Mouse (Mus musculus): Measurements from ENCODE around the gene Ppm1m.
A peak's percentile ranks its signal among the peaks of the same experiment; 100 is the strongest.

Gene Ppm1m

DNA sequence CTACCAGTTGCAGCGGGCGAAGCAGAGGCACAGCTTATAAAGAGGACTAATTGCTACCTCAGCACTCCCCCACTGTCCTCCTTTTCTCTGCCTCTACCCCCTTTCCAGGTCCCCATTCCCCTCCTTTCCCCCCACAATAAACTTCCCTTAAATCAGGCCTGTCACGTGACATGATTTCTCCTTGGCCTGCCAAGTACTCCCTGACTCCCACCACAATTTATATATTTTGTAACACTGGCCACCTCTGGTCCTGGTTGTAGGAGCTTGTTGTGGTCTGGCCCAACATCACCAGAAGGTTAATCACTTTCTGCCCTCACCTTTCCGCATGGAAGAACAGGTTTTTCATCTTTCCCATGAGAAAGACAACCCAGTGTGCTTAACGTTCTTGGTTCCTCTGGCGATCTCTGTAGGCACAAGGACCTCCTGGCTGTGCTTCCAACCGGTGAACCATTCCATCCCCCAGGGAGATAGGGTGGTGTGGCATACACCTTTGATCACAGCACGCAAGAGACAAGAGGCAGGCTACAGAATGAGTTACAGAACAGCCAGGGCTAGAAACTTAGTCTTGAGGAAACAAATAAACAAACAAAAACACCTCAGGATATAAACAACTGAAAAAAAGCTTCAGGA lies 21.5 kb upstream of the Ppm1m start:
- no peak for DNase-seq (ENCODE audit: low read depth in 2 of 2, low spot score in 2 of 2)

- DNase-seq (ENCODE audit: low read depth in 2 of 2, low spot score in 2 of 2) = no peak
Measured at GRCm38 (mm10) chr9:106216971-106217370, 17.4 kb upstream of the Ppm1m start.

DNA sequence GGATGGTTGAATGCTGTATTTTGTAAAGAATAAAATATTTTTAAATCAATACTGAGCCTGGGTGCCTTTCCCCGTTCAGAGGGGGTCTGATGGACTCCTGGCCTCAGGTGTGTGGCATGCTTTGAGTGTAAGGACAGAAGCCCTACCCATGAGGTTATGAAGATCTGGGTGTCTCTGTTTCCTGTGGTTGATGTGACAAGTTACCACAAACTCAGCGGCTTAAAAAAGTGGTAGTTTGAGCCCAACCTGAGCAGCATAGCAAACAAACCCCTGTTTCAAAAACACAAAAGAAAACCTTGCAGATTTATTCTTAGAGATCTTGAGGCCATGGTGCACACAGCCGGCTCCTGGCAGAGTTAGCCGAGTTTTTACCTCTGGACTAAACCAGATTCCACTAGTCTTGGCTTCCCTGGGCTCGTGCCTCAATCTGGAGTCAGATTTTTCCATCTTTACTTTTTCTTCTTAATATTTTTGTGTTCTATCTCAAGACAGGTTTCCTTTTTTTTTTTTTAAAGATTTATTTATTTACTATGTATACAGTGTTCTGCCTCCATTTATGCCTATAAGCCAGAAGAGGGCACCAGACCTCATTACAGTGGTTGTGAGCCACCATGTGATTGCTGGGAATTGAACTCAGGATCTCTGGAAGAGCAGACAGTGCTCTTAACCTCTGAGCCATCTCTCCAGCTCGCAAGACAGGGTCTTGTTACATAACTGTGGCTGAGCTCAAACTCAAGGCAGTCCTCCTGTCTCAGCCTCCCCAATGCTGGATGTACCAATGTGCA lies 16.0 kb upstream of the Ppm1m start:
- DNase-seq (ENCODE audit: low read depth in 2 of 2, low spot score in 2 of 2) = peak in 1 of 2 experiments; percentile 46

GRCm38 (mm10) chr9:106212594-106212981 lies 13.0 kb upstream of the Ppm1m start:
- DNase-seq (ENCODE audit: low read depth in 2 of 2, low spot score in 2 of 2) = no peak

DNA sequence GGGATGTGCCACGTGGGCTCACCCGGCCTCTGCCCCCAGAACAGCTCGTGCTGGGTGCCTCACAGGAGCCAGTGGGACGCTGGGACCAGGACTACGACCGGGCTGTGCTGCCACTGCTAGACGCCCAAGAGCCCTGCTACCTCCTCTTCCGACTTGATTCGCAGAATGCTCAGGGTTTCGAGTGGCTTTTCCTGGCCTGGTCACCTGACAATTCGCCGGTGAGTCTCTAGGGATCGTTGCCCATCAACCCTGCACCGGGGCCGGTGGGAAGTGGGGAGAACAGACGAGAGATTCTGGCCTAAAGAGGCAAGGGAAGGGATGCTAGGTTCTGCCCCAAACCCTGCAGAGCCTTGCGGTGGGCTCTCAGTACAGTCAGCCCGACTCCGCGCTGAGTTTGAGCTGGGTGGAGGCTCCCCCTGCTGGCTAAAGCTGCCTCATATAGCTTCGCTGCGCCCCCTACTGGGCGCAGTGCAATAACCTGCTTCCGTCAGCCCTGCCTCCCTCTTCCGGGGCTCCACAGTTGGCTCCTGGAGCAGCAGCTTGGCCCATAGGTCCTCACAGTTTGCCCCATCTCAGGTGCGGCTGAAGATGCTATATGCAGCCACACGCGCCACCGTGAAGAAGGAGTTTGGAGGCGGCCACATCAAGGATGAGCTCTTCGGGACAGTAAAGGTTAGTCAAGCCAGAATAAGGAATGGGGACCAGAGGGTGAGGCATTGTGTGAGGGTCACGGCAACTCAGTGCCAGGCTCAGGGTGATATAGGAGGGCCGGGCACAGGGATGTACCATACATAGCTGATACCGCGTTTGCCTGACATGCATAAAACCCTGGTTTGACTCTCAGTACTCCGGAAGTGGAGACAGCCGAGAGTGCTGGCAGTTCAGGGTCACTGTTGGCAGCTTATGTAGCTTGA lies 12.4 kb upstream of the Ppm1m start:
- peak; percentile 85 to 90 for DNase-seq (ENCODE audit: low read depth in 2 of 2, low spot score in 2 of 2)

DNA sequence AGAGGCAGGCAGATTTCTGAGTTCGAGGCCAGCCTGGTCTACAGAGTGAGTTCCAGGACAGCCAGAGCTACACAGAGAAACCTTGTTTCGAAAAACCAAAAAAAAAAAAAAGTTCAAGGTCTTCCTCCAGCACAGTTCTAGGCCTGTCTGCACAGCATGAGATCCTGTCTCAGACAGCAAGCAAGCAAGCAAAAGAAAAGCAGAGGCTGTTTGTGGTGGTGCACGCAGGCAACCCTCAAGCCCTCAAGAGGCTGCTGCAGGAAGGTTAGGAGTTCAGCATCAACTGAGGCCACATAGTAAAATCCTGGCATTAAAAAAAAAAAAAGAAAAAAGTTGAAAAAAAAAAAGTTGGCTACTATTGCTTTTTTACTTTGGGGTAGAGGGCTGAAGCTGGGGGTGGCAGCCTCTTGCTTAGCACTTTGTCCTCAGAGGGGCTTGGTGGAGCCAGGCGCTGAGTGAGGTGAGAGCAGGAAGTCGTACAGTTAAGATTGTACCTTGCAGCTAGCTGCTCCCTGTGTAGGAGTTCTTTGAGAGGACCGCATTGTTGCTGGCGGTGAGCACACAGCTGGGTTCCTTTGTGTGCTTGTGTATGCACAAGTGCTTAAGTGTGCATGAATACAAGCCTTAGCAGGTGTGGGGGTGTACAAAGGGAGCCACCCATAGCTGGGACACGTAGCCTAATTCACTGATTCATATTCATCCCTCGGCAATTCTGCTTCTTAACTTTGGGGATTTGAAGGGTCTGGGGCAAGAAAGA lies 11.5 kb upstream of the Ppm1m start:
- peak in 1 of 2 experiments; percentile 46 for DNase-seq (ENCODE audit: low read depth in 2 of 2, low spot score in 2 of 2)

GRCm38 (mm10) chr9:106209954-106210353 lies 10.4 kb upstream of the Ppm1m start:
- no peak for DNase-seq (ENCODE audit: low read depth in 2 of 2, low spot score in 2 of 2)

DNA sequence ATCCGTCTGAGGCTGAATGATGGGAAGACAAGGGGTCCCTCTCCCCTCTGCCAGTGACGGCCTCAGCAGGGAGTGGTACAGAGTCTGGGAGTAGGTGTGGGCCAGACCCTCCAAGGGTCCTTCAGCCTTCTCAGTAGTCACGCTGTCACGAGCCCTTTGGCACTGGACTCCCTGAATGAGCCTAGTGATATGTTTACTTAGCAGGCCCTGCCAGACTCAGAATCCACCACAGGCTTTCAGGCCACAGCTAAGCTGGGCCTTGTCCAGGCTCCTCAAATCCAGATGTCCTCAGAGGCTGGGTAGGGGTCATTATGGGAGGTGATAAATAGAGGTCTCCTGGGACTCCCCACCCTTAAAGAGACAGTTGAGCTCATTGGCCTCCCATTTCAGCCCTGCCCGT lies 8.6 kb upstream of the Ppm1m start:
- DNase-seq (ENCODE audit: low read depth in 2 of 2, low spot score in 2 of 2) = no peak

DNA sequence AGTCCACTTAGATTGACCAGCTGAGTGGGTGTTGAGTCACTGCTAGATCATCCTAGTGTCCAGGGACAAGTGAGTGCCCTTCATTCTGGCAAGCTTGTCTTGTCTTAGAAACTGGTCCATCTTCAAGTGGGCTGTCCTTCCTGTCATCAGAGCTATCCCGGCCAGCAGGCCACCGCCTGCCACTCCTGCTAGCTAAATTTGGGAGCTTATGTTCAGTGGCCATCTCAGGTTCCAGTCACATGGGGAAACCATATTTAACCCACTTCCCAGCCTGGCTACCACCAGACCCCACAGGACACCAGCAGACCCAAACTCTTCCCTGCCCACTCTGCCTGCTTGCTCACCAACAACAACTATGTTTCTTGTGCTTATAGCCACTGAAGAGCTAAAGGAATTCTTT lies 7.0 kb upstream of the Ppm1m start:
- no peak for DNase-seq (ENCODE audit: low read depth in 2 of 2, low spot score in 2 of 2)

DNA sequence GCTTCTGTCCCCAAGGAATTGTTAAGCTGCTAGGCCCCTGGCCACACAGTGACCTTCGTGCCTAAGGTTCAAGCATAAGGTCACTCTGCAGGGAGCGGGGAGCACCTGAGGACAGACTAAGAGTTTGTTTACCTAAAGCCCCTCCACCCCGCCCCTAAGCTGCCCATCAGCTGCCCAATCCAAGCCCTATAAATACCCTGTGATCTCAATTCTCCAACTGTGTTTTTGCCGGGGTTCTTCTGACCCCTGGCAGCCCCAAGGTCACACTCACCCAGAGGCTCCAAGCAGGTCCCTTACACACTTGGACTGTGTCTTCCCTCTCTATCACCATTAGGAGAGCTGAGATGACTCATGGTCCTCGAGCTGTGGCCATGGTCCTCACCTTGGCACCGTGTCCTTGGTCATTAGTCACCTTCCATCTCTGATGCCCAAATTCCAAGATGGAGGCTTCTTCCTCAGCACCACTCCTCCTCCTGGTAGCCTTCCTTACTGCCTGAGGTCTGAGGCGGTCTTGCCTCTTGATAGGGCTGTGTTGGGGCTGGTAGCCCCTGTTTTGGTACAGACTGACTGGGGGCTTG lies 6.3 kb upstream of the Ppm1m start:
- DNase-seq (ENCODE audit: low read depth in 2 of 2, low spot score in 2 of 2) = no peak

DNA sequence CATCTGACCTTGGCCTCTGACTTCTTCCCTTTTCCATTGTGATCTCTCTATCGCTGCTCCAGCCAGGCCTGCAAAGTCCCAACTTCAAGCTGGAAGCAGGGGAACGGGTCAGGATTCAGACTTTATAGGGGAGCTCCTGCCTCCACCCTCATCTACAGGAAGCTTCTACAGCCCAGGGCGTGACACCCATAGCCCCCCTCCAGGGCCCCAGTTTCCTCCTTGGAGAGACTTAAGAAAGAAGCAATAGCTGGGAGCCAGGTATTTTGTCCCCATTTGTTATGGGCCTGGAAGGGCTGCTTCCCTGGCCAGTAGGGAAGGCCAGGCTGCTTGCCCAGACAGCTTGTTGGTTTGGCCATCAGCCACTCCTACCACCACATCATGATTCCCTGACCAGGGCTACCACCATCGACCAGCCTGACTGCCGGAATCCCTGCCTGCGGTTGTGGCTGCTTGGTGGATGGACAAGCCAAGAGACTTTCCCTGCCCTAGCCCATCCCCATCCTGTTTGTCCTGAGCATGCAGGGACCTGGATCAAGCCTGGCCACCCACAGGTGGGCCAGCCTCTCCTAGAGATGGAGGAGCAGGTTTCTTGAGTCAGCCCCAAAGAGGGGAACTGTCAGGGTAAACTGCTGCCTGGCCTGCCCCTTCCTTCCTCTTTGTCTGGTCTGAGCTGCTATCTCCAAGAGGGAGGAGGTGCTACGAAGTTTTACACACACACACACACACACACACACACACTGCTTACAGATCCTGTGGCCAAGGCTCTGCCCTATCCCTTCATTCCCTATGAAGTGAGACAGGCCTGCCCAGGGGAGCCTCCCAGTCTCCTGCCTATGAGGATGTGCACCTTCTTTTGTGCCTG lies 4.7 kb upstream of the Ppm1m start:
- DNase-seq (ENCODE audit: low read depth in 2 of 2, low spot score in 2 of 2) = no peak

DNA sequence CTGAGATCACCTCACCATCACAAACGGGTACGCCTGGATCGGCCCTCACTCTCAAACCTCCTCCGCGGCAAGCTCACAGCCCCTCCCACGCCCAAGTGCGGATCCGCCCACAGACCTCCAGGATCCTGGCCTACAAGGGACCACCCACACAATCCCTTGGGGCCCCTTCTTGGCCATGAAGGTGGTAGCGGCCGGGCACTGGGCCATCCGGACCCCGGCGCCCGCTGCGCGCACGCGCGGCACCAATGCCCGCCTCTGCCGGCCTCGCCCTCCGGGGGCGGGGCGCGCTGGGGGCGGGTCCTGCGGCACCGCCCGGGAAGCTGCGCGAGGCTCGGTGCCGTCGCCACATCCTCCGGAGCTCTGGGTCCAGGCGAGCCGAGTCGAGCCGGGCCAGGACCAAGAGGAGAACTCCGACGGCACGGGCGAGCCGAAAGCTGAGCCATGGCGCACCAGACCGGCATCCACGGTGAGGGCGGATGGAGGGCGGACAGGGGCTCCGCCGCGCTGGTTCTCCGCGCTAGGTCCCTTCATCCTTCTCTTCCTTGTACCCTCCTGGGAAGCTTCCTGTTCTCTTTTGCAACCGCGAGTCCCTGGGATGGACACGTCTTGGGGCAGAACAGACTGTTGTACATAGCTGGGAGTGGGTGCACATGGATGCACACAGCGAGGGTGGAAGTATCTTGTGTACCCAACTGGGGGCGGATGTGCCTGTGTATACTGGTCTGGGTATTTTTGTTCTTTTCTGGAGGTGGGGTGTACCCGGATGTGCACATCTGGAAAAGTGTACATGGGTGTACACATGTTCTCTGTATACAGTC lies 3.5 kb upstream of the Ppm1m start, which contains the start of gene Twf2:
Gene Twf2, plus strand, starts transcription at position 290 of the 818 bp plus-strand sequence.
- DNase-seq (ENCODE audit: low read depth in 2 of 2, low spot score in 2 of 2) = peak; percentile 84 to 85

DNA sequence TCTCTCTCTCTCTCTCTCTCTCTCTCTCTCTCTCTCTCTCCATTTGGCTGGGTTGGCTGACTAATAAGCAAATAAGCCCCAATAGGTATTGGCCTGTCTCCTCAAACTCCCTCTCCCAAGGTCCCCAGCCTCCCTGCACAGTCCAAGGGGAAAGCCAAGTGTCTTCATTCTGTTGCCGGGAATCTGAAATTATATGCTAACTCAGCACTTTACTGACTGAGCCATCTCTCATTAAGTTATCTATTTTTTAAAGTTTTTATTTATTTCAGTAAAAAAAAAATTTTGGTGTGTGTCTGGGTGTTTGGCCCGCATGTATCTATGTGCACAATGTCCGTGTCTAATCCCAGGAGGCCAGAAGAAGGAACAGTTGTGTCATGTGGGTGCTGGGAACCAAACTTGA lies 2.3 kb upstream of the Ppm1m start:
- no peak for DNase-seq (ENCODE audit: low read depth in 2 of 2, low spot score in 2 of 2)

- peak in 1 of 2 experiments; percentile 32 for DNase-seq (ENCODE audit: low read depth in 2 of 2, low spot score in 2 of 2)
Measured at GRCm38 (mm10) chr9:106198962-106199458, 536 bp downstream of the Ppm1m start.

DNA sequence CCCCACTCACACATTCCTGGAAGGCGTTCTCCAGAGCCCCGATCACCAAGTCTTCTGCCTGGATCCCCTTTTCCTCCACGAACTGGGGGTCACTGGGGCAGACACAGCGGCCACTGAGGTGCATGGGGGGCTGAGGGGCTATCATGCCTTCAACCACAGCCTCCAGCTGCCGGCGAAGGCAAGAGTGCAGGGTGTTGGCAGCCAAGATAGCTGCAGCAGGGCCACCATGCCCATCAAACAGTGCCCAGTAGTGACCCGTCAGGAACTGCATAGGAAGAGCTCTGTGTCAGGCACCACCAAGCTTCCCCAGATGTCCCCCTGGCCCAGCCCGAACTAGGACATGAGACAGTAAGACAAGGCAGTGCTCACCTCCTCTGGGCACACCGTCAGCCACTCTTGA lies 1.8 kb downstream of the Ppm1m start:
- no peak for DNase-seq (ENCODE audit: low read depth in 2 of 2, low spot score in 2 of 2)

DNA sequence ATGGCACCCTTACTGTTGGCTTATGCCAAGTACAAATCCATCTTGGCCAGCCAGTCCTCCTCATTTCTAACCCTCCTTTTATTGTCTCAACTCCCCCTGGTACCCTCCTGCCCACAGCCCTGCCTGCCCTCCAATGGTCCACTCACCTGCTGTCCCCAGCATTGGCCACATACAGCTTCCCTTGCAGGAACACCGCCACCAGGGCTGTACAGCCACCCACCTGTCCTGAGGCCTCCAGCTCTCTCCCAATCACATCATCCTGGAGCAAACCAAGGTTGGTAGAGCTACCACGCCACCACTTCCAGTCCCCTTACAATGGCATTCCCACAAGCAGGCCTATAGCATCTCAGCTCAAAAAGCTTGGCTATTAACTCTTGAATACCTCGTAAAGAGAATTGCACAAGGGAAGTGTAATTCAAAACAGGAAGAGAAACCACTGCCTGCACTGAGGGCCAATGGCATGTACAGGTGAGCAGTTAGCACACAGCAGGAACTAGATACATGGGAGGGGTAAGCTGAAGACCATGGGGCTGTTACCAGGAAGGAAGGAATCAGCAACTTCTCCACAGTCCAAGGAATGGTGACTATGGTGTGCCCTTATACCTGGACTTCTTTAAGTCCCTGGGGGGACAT lies 2.3 kb downstream of the Ppm1m start:
- no peak for DNase-seq (ENCODE audit: low read depth in 2 of 2, low spot score in 2 of 2)

DNA sequence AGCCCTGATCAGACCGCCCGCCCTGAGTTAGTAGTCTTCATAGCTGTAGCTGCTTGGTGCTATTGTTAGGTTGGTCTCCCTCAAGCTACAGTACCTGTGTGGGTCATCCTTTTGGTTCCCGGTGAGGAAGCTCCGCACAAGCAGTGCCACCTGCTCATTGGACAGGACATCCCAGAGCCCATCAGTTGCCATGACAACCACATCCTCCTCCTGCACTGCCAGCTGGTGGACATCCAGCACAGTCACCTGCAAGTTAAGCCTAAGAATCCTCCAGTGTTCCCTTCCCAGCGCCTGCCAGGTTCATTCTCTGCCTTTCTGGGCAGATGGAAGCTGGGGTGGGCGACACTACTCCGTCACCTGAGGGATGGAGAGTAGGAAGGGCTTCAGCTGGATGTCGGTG lies 3.9 kb downstream of the Ppm1m start:
- DNase-seq (ENCODE audit: low read depth in 2 of 2, low spot score in 2 of 2) = no peak
